Mouse (Mus musculus): ENCODE data around the gene Dnaaf5. TPM values are rescaled to one million over a fixed set of nuclear protein-coding genes. Genes with fewer than 3 reads are reported as not detected.

Gene Dnaaf5
- polyA plus RNA-seq (2017; shearing (Covaris generic)) = 16.5 TPM

DNA sequence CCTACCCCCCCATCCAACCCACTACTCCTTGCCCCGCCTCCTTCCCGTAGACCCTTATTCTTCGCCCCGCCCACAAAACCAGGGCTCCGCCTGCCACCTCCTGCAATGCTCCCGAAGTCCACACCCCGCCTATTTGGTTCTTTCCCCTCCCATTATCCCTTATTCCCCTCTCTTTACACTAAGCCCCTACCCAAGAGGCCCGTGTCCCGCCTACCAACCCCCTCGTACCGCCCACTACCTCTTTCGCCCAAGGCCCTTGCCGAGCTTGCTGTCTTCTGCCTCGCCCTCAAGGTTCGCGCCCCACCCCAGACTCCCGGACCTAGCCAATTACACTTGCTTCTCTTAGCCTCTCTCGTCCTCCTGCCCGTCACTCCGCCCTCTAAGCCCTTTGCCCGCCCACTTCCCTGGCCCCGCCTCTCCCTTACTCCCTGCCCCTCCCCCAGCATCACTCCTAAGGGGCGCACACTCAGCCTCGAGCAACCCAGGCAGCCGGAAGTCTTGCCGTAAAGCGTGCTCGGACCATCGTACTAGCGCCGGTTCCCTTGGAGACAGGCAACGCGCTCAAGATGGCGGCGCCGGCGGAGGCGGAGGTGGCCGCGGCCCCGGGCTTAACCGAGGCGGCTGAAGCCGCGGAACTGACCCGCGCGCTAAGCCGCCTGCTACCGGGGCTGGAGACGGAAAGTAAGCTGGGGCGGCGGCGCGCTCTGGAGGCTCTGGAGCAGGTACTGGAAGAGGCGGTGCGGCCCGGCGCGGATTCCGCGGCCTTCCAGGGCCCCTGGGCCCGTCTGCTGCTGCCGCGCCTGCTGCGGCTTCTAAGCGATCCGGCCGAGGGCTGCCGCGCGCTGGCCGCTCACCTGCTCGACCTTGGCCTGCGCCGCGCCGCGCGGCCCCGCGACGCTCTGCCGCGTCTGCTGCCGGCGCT is at the start of gene Dnaaf5, which contains the start of gene Prkar1b:
Gene Dnaaf5, plus strand, starts transcription at position 543 of the 922 bp plus-strand sequence.
Gene Prkar1b, minus strand, starts transcription at position 321 of the 922 bp plus-strand sequence.

DNA sequence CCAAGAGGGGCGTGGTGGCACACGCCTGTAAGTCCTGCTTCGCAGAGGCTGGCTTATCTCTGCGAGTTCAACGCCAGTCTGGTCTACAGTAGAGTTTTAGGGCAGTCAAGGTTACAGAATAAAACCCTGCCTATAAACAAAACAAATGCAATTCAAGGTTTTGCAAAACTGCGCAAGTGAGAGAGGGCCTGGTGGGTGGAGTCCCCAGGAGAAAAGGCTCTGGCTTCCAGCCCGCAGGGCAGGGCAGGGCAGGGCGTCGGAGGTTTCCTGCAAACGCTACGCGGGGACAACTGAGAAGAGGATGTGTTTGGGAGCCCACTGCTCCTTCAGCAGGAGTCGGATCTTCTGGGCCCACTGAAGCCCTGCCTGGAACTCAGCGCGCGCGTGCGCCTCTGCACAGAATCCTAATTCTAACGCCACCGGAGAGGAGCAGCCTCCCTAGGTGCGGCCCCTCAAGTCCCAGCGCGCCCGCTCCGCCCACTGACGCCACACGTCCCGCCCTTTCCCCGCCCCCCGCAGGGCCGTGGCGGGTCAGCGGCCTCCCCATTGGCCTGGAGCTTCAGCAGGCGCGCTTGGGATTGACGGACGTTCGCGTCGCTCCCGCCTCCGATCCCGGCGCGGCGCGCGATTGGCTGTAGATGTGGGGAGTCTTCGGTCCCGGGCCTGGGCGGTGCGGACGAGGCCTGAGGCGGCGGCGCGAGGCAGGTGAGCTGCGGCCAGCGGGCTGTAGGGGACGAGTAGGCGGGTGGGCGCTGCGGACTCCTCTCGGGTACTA is 50.2 kb downstream of the Dnaaf5 start, which contains the start of gene Sun1:
Gene Sun1, plus strand, starts transcription at position 643 of the 775 bp plus-strand sequence.

Other genes starting within 250 kb of the Dnaaf5 start
- gene Pdgfa, start 152.9 kb upstream of the Dnaaf5 start, polyA plus RNA-seq (2017; shearing (Covaris generic)) = not detected
- 1.0 TPM for gene Prkar1b, start 222 bp upstream of the Dnaaf5 start, polyA plus RNA-seq (2017; shearing (Covaris generic))
- 39.1 TPM for gene Sun1, start 50.4 kb downstream of the Dnaaf5 start, polyA plus RNA-seq (2017; shearing (Covaris generic))
- gene Get4, start 102.1 kb downstream of the Dnaaf5 start, polyA plus RNA-seq (2017; shearing (Covaris generic)) = 90.2 TPM
- gene Adap1, start 175.4 kb downstream of the Dnaaf5 start, polyA plus RNA-seq (2017; shearing (Covaris generic)) = 25.1 TPM
- 23.1 TPM for gene Cox19, start 201.2 kb downstream of the Dnaaf5 start, polyA plus RNA-seq (2017; shearing (Covaris generic))
- not detected for gene Cyp2w1, start 202.4 kb downstream of the Dnaaf5 start, polyA plus RNA-seq (2017; shearing (Covaris generic))
- gene Gpr146, start 227.5 kb downstream of the Dnaaf5 start, polyA plus RNA-seq (2017; shearing (Covaris generic)) = 17.2 TPM

Measured in effector memory CD4-positive, alpha-beta T cell, adult 5 months (primary cell).